Mouse (Mus musculus) embryonic facial prominence, embryonic 10.5 days (tissue): ENCODE data around the gene Pfkl. TPM values are rescaled to one million over a fixed set of nuclear protein-coding genes. Genes with fewer than 3 reads are reported as not detected.

Experiments used
- DNase-seq: peaks from one replicate; pipeline ENCODE4 v3.0.0-alpha.2; 2017; ENCODE audit warnings: low spot score
- H3K27ac ChIP-seq: fragments of 300-500 bp; sonication (generic); replicated peaks from 2 replicates; pipeline ENCODE4 v1.5.1; 2016; ENCODE audit warnings: mild to moderate bottlenecking
- H3K27me3 ChIP-seq: fragments of 300-500 bp; sonication (generic); replicated peaks from 2 replicates; pipeline ENCODE4 v1.6.1; 2016; ENCODE audit warnings: low read depth, mild to moderate bottlenecking; ENCODE audit not compliant: poor library complexity, severe bottlenecking
- H3K36me3 ChIP-seq: fragments of 300-500 bp; sonication (generic); replicated peaks from 2 replicates; pipeline ENCODE4 v1.6.1; 2016; ENCODE audit warnings: mild to moderate bottlenecking, moderate library complexity
- H3K4me1 ChIP-seq: fragments of 300-500 bp; sonication (generic); 2 replicates; pipeline ENCODE4 v1.6.1; 2016
- H3K4me3 ChIP-seq: fragments of 300-500 bp; sonication (generic); 2 replicates; pipeline ENCODE4 v1.5.1; 2016; ENCODE audit warnings: mild to moderate bottlenecking, moderate library complexity
- H3K9me3 ChIP-seq: fragments of 300-500 bp; sonication (generic); 2 replicates; pipeline ENCODE4 v1.6.1; 2016; ENCODE audit warnings: mild to moderate bottlenecking
- WGBS: fragments of 180-500 bp; shearing (Covaris S2); methylation state at CpG from one replicate; pipeline ENCODE4 v1.1.7; 2016; 5-methylcytosine and 5-hydroxymethylcytosine counted together
- polyA plus RNA-seq: library from polyadenylated mRNA; unstranded; fragments of >200 nt; fragmentation: Nextera tagmentation; extraction: Ambion mirVana; gene quantifications from 2 replicates; pipeline ENCODE4 v1.2.1, GENCODE M21; 2016

The Pfkl gene
- polyA plus RNA-seq, 1 experiment from 2014 or later = 234 TPM

- no peak overlapping the region for H3K4me3 ChIP-seq
- 69% methylated on average over 2 of the region's 2 CpGs for WGBS
- H3K4me1 ChIP-seq = no peaks in the 10 kb centered on the region
- no peak for DNase-seq
- no peaks in the 10 kb centered on the region for H3K36me3 ChIP-seq
- no peak overlapping the region for H3K27ac ChIP-seq
- H3K27me3 ChIP-seq = no peaks in the 10 kb centered on the region
- no peaks in the 10 kb centered on the region for H3K9me3 ChIP-seq
Measured at GRCm38 (mm10) chr10:77939685-77940084, 70.2 kb downstream of the Pfkl start.

Other genes with a start within 250 kb of the Pfkl start
- not detected in 2 replicates for gene Gm3238, start 238.8 kb downstream of the Pfkl start, polyA plus RNA-seq
- gene Gm7138, start 233.1 kb downstream of the Pfkl start, polyA plus RNA-seq = not detected in 2 replicates
- gene Gm3250, start 227.5 kb downstream of the Pfkl start, polyA plus RNA-seq = not detected in 2 replicates
- gene Gm7137, start 221.9 kb downstream of the Pfkl start, polyA plus RNA-seq = not detected in 2 replicates
- gene Gm9639, start 215.0 kb downstream of the Pfkl start, polyA plus RNA-seq = not detected in 2 replicates
- not detected in 2 replicates for gene Gm19668, start 210.9 kb downstream of the Pfkl start, polyA plus RNA-seq
- not detected in 2 replicates for gene Gm9507, start 198.2 kb downstream of the Pfkl start, polyA plus RNA-seq
- not detected in 2 replicates for gene Gm2696, start 195.4 kb downstream of the Pfkl start, polyA plus RNA-seq
- gene Krtap10-4, start 183.0 kb downstream of the Pfkl start, polyA plus RNA-seq = not detected in 2 replicates
- gene Krtap10-10, start 174.1 kb downstream of the Pfkl start, polyA plus RNA-seq = not detected in 2 replicates
- not detected in 2 replicates for gene Gm36176, start 163.3 kb downstream of the Pfkl start, polyA plus RNA-seq
- gene Gm10318, start 157.2 kb downstream of the Pfkl start, polyA plus RNA-seq = not detected in 2 replicates
- gene Gm3285, start 148.1 kb downstream of the Pfkl start, polyA plus RNA-seq = not detected in 2 replicates
- gene Lrrc3, start 107.5 kb downstream of the Pfkl start, polyA plus RNA-seq = 2.2 and 2.3 TPM in 2 replicates
- 0.54 and 0.85 TPM in 2 replicates for gene Trpm2, start 39.5 kb downstream of the Pfkl start, polyA plus RNA-seq
- gene 1810043G02Rik, start 31.6 kb downstream of the Pfkl start, polyA plus RNA-seq = 31.0 and 33.7 TPM in 2 replicates
- gene Dnmt3l, start 31.9 kb upstream of the Pfkl start, polyA plus RNA-seq = 0.34 TPM in 1 of 2 replicates, not detected in the other
- gene Aire, start 33.5 kb upstream of the Pfkl start, polyA plus RNA-seq = 0.24 and 0.25 TPM in 2 replicates
- 2.5 and 2.8 TPM in 2 replicates for gene Icosl, start 59.2 kb upstream of the Pfkl start, polyA plus RNA-seq
- 17.0 and 17.6 TPM in 2 replicates for gene D10Jhu81e, start 159.7 kb upstream of the Pfkl start, polyA plus RNA-seq
- 32.1 and 35.3 TPM in 2 replicates for gene Pwp2, start 175.1 kb upstream of the Pfkl start, polyA plus RNA-seq
- 8.1 and 10.2 TPM in 2 replicates for gene Trappc10, start 234.6 kb upstream of the Pfkl start, polyA plus RNA-seq